Mouse (Mus musculus): ENCODE measurements at regions not wholly inside any gene's neighbourhood (a gene's known extent, or its start where the extent isn't known, plus 50 kb on each side); places are given as distances from the start of the nearest gene placed in this dataset.

DNA sequence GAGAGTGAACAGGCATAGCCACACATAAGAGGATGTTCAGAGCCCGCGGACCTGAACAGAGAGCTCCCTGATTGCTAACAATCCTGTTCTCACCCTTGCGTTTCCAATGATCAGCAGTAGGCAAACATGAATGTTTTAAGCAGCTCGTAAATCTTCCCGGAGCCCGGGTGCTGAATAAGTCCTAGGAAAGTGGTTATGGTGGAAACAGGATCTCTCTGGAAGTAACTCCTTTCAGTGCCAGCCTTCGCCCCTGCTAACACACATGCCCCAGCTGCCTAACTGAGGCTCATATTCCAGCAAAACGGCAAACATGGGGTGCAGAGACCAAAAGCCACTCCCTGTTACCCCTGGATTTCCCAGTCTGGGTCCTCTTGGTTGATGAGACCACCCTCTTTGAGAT lies 135.5 kb upstream of the Spag17 start:
- 77% methylated on average over 8 of the region's 8 CpGs for WGBS (ENCODE audit: insufficient replicate concordance)
- H3K9me3 ChIP-seq (replicated peaks; ENCODE audit: control insufficient read depth, low read length) = no peaks in the 10 kb centered on the region
- ATAC-seq (replicated peaks; ENCODE audit: insufficient number of reproducible peaks, low FRiP score, low TSS enrichment) = no peak
- no peaks in the 10 kb centered on the region for H3K27me3 ChIP-seq (ENCODE audit: control insufficient read depth, insufficient read depth, low read length)
- no peaks in the 10 kb centered on the region for H3K36me3 ChIP-seq (ENCODE audit: control insufficient read depth, insufficient read depth, low read length)
- H3K4me2 ChIP-seq = no peak overlapping the region
- H3K27ac ChIP-seq (ENCODE audit: low read depth, low read length) = no peak overlapping the region
- no peak overlapping the region for H3K9ac ChIP-seq (ENCODE audit: low read depth, low read length)
- no peak overlapping the region for H3K4me3 ChIP-seq (ENCODE audit: low read depth, low read length)
- H3K4me1 ChIP-seq (ENCODE audit: control insufficient read depth, insufficient read depth, low read length) = no peaks in the 10 kb centered on the region

DNA sequence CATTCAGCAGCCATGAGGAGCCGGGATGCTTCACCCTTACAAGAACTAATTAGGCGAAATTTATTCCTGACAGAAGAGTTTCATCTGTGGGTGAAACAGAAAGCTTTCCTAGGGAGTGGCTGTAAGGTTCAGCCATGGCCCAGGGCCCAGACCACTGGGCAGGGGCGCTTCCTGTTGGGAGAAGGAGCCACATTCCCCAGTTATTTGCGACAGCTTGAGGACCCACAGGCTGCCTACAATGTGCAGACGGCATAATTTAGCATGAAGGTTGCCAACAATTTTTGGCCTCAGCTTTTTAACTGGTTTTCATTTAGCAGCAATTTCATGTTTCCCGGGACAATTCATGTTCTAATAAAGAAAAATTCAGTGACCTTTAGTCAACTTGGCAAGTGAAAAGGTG lies 106.7 kb upstream of the Spag17 start:
- H3K4me2 ChIP-seq = no peak overlapping the region
- no peaks in the 10 kb centered on the region for H3K4me1 ChIP-seq (ENCODE audit: control insufficient read depth, insufficient read depth, low read length)
- no peak overlapping the region for H3K27ac ChIP-seq (ENCODE audit: low read depth, low read length)
- no peak overlapping the region for H3K9ac ChIP-seq (ENCODE audit: low read depth, low read length)
- H3K36me3 ChIP-seq (ENCODE audit: control insufficient read depth, insufficient read depth, low read length) = no peaks in the 10 kb centered on the region
- no peak overlapping the region for H3K4me3 ChIP-seq (ENCODE audit: low read depth, low read length)
- no peaks in the 10 kb centered on the region for H3K9me3 ChIP-seq (replicated peaks; ENCODE audit: control insufficient read depth, low read length)
- 79% methylated on average over 6 of the region's 6 CpGs for WGBS (ENCODE audit: insufficient replicate concordance)
- ATAC-seq (replicated peaks; ENCODE audit: insufficient number of reproducible peaks, low FRiP score, low TSS enrichment) = no peak
- H3K27me3 ChIP-seq (ENCODE audit: control insufficient read depth, insufficient read depth, low read length) = no peaks in the 10 kb centered on the region

DNA sequence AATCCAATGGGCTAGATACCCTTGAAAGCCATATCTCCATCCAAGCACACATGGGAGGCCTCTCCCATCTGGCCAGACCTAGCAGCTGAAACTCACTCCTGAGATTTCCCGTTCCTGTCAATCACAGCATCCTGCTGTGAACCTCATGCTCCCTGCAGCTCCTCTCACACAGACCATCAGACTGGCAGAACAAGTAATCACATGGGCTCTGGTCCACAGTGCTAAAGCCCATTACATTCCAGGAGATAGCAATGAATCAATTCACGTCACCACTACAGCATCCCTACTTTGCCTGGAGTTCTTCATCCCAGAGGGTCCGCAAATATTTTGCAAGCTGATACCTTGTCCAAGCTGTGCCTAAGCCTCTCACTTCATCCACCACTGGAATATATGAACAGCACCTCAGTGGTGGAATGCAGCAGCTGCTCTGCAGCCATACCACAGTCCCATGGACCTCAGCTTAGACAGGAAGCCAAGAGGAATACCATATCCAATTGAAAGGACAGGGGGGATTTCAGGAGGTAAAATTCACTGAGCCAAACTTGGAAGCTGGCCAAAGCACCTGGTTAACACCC lies 99.2 kb upstream of the Spag17 start:
- Histone ChIP-seq H3K9me3 (replicated peaks; ENCODE audit: control insufficient read depth, low read length) (no peaks in the 10 kb centered on the region), H3K36me3 (ENCODE audit: control insufficient read depth, insufficient read depth, low read length) (no peaks in the 10 kb centered on the region), H3K27me3 (ENCODE audit: control insufficient read depth, insufficient read depth, low read length) (no peaks in the 10 kb centered on the region), H3K4me3 (ENCODE audit: low read depth, low read length) (no peak overlapping the region), H3K4me2 (no peak overlapping the region), H3K27ac (ENCODE audit: low read depth, low read length) (no peak overlapping the region), H3K4me1 (ENCODE audit: control insufficient read depth, insufficient read depth, low read length) (no peaks in the 10 kb centered on the region), H3K9ac (ENCODE audit: low read depth, low read length) (no peak overlapping the region)
- ATAC-seq (replicated peaks; ENCODE audit: insufficient number of reproducible peaks, low FRiP score, low TSS enrichment) = no peak
- WGBS (ENCODE audit: insufficient replicate concordance) = 50% methylated on average over 3 of the region's 3 CpGs

DNA sequence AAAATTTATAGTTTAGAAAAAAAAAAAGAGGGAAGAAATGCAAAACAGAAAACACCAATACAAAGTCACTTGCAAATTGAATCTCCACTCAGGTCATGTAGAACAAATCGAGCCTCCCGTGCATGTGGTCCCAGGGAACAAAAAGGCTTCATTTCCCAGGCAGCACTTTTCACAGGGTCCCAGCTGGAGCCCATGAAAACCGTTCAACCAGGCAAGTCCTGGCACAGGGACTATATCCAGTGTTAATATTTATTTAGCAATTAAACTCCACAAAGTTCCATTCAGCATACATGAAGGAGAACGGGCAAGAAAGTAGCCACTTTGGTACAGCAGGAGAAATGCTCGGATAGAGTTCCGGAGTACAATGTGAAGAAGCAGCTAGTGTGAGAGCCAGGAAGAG lies 93.9 kb upstream of the Spag17 start:
- Histone ChIP-seq H3K4me1 (ENCODE audit: control insufficient read depth, insufficient read depth, low read length) (no peaks in the 10 kb centered on the region), H3K27me3 (ENCODE audit: control insufficient read depth, insufficient read depth, low read length) (no peaks in the 10 kb centered on the region), H3K4me3 (ENCODE audit: low read depth, low read length) (no peak overlapping the region), H3K9ac (ENCODE audit: low read depth, low read length) (no peak overlapping the region), H3K9me3 (replicated peaks; ENCODE audit: control insufficient read depth, low read length) (no peaks in the 10 kb centered on the region), H3K27ac (ENCODE audit: low read depth, low read length) (no peak overlapping the region), H3K36me3 (ENCODE audit: control insufficient read depth, insufficient read depth, low read length) (no peaks in the 10 kb centered on the region), H3K4me2 (no peak overlapping the region)
- 81% methylated on average over 6 of the region's 6 CpGs for WGBS (ENCODE audit: insufficient replicate concordance)
- ATAC-seq (replicated peaks; ENCODE audit: insufficient number of reproducible peaks, low FRiP score, low TSS enrichment) = no peak

DNA sequence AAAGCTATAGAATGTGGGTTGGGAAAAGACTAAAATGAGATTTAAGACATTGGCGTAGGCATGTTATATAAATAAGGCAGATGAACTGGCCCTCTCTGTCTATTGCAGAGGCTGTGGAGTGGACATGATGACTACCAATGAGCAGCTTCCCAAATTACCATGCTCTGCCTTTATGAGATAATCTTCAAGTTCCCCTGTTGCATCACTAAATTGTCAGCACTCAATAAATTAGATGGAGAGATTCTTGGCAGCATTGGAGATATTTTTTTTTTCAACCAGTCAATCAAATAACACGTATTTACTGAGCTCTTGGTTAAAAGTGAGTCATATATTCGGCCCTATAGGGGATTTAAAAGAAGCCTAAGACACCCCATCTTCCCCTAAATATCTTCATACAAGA lies 91.6 kb upstream of the Spag17 start:
- H3K36me3 ChIP-seq (ENCODE audit: control insufficient read depth, insufficient read depth, low read length) = no peaks in the 10 kb centered on the region
- no peaks in the 10 kb centered on the region for H3K27me3 ChIP-seq (ENCODE audit: control insufficient read depth, insufficient read depth, low read length)
- no peak overlapping the region for H3K9ac ChIP-seq (ENCODE audit: low read depth, low read length)
- no peak overlapping the region for H3K4me2 ChIP-seq
- WGBS (ENCODE audit: insufficient replicate concordance) = 79% methylated on average over 3 of the region's 3 CpGs
- no peaks in the 10 kb centered on the region for H3K9me3 ChIP-seq (replicated peaks; ENCODE audit: control insufficient read depth, low read length)
- no peak overlapping the region for H3K4me3 ChIP-seq (ENCODE audit: low read depth, low read length)
- no peaks in the 10 kb centered on the region for H3K4me1 ChIP-seq (ENCODE audit: control insufficient read depth, insufficient read depth, low read length)
- ATAC-seq (replicated peaks; ENCODE audit: insufficient number of reproducible peaks, low FRiP score, low TSS enrichment) = no peak
- H3K27ac ChIP-seq (ENCODE audit: low read depth, low read length) = no peak overlapping the region

DNA sequence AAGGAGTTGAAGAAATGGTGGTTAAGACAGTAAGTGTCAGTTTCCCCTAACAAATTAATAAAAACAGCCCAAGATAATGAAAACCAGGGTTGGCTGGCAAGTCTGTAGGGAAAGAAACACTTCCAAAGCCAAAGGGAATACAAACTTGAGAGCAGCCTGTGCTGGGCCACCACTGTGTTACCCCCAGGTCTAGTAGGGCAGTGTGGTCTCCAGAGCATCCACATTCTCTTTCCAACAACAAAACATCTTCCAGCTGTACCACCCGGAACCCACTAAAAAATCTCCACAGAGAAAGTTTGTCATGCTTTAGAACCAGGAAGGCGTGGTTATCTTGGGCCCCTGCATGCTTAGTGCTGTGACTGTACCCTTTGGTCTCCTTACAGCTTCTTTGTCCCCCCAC lies 89.4 kb upstream of the Spag17 start:
- no peaks in the 10 kb centered on the region for H3K9me3 ChIP-seq (replicated peaks; ENCODE audit: control insufficient read depth, low read length)
- ATAC-seq (replicated peaks; ENCODE audit: insufficient number of reproducible peaks, low FRiP score, low TSS enrichment) = no peak
- H3K27ac ChIP-seq (ENCODE audit: low read depth, low read length) = no peak overlapping the region
- no peak overlapping the region for H3K9ac ChIP-seq (ENCODE audit: low read depth, low read length)
- no peaks in the 10 kb centered on the region for H3K27me3 ChIP-seq (ENCODE audit: control insufficient read depth, insufficient read depth, low read length)
- no peak overlapping the region for H3K4me2 ChIP-seq
- no peak overlapping the region for H3K4me3 ChIP-seq (ENCODE audit: low read depth, low read length)
- H3K36me3 ChIP-seq (ENCODE audit: control insufficient read depth, insufficient read depth, low read length) = no peaks in the 10 kb centered on the region
- no peaks in the 10 kb centered on the region for H3K4me1 ChIP-seq (ENCODE audit: control insufficient read depth, insufficient read depth, low read length)
- 75% methylated on average over 2 of the region's 2 CpGs for WGBS (ENCODE audit: insufficient replicate concordance)

DNA sequence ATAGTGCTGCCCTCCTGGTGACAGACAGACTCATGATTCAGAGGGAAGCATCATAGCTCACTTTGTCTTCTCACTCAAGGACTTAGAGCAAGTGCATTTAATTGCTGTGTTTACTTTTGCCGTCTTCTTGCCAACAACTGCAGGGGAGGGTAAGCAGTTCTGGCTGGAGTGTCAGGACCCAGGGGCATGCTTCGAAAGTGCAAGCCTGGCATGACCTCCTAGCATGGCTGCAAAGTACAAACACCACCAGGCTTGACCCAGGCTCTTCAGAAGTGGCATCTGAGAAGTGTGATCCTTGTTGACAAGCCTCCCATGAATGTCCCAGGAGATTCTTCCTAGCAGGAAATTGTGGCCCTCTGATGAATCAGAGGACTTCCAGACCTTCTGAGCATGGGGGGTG lies 87.4 kb upstream of the Spag17 start:
- no peak overlapping the region for H3K4me2 ChIP-seq
- ATAC-seq (replicated peaks; ENCODE audit: insufficient number of reproducible peaks, low FRiP score, low TSS enrichment) = no peak
- H3K4me3 ChIP-seq (ENCODE audit: low read depth, low read length) = no peak overlapping the region
- no peaks in the 10 kb centered on the region for H3K27me3 ChIP-seq (ENCODE audit: control insufficient read depth, insufficient read depth, low read length)
- H3K4me1 ChIP-seq (ENCODE audit: control insufficient read depth, insufficient read depth, low read length) = no peaks in the 10 kb centered on the region
- H3K9me3 ChIP-seq (replicated peaks; ENCODE audit: control insufficient read depth, low read length) = no peaks in the 10 kb centered on the region
- H3K9ac ChIP-seq (ENCODE audit: low read depth, low read length) = no peak overlapping the region
- 60% methylated on average over 2 of the region's 2 CpGs for WGBS (ENCODE audit: insufficient replicate concordance)
- no peaks in the 10 kb centered on the region for H3K36me3 ChIP-seq (ENCODE audit: control insufficient read depth, insufficient read depth, low read length)
- H3K27ac ChIP-seq (ENCODE audit: low read depth, low read length) = no peak overlapping the region

DNA sequence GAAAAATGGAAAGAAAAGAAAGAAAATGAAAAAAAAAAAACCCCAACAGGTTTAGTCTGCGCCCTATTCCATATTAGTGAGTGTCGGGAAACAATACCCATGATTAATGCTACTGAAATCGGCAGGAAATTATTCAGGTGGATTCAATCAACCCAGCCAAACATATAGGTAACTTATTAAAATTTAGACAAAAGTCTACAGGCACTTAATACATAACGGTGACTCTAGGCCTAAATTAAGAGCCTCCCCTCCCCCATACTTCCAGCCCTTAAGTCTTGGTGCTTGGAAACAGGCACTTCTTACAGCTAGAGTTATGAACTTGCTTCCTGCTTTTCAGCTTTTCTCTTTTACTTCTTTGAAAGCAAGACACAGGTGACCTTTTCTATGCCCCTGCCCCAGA lies 74.7 kb upstream of the Spag17 start:
- 74% methylated on average over 4 of the region's 4 CpGs for WGBS (ENCODE audit: insufficient replicate concordance)
- Histone ChIP-seq H3K4me2 (no peak overlapping the region), H3K27me3 (ENCODE audit: control insufficient read depth, insufficient read depth, low read length) (no peaks in the 10 kb centered on the region), H3K9ac (ENCODE audit: low read depth, low read length) (no peak overlapping the region), H3K9me3 (replicated peaks; ENCODE audit: control insufficient read depth, low read length) (no peaks in the 10 kb centered on the region), H3K4me3 (ENCODE audit: low read depth, low read length) (no peak overlapping the region), H3K27ac (ENCODE audit: low read depth, low read length) (no peak overlapping the region), H3K4me1 (ENCODE audit: control insufficient read depth, insufficient read depth, low read length) (peaks cover 7% of the 10 kb centered on the region; the same call in 1 of the 2 replicates), H3K36me3 (ENCODE audit: control insufficient read depth, insufficient read depth, low read length) (no peaks in the 10 kb centered on the region)
- ATAC-seq (replicated peaks; ENCODE audit: insufficient number of reproducible peaks, low FRiP score, low TSS enrichment) = no peak

DNA sequence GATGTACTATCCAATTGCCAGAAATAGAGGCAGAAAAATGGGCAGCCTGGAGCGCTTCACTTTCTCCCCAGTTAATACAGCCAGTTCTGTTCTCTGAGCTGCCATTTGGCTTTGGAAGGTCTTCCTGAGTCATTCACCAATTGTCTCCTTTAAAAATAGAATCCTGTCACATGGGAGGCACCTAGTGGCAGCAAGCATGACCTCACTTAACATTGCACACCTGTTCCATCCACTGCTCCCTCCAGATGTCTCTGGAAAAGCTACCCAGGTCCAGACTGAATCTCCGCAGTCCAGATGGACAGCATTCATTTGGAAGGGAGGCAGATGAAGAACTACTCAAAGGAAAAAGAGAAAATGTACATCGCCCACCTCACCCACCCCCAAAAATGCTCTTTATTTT lies 73.9 kb upstream of the Spag17 start:
- H3K9me3 ChIP-seq (replicated peaks; ENCODE audit: control insufficient read depth, low read length) = no peaks in the 10 kb centered on the region
- no peak overlapping the region for H3K27ac ChIP-seq (ENCODE audit: low read depth, low read length)
- no peak overlapping the region for H3K9ac ChIP-seq (ENCODE audit: low read depth, low read length)
- H3K4me3 ChIP-seq (ENCODE audit: low read depth, low read length) = no peak overlapping the region
- H3K27me3 ChIP-seq (ENCODE audit: control insufficient read depth, insufficient read depth, low read length) = no peaks in the 10 kb centered on the region
- no peaks in the 10 kb centered on the region for H3K36me3 ChIP-seq (ENCODE audit: control insufficient read depth, insufficient read depth, low read length)
- no peak overlapping the region for H3K4me2 ChIP-seq
- 77% methylated on average over 3 of the region's 3 CpGs for WGBS (ENCODE audit: insufficient replicate concordance)
- peaks cover 7% of the 10 kb centered on the region; the same call in 1 of the 2 replicates for H3K4me1 ChIP-seq (ENCODE audit: control insufficient read depth, insufficient read depth, low read length)
- ATAC-seq (replicated peaks; ENCODE audit: insufficient number of reproducible peaks, low FRiP score, low TSS enrichment) = no peak
